Mouse (Mus musculus) intestine, embryonic 15.5 days (tissue): ENCODE results near the gene Ccdc40. TPM values are rescaled to one million over a fixed set of nuclear protein-coding genes. Genes with fewer than 3 reads are reported as not detected.
A peak's percentile ranks its signal among the peaks of the same experiment; 100 is the strongest.
"Not testable (repeated sequence)": the region's sequence is repeated elsewhere in the genome, so short reads cannot be mapped to it uniquely, and the experiment has no call there.

Source experiments
- ATAC-seq: fragments of 200-750 bp; cut with Nextera tagmentation; 2 replicates; pipeline ENCODE4 v1.8.0; 2017; ENCODE audit warnings: moderate TSS enrichment, moderate library complexity
- H3K27ac ChIP-seq: fragments of 300-500 bp; sonication (generic); 2 replicates; pipeline ENCODE4 v1.5.1; 2015; ENCODE audit warnings: mild to moderate bottlenecking, inconsistent platforms
- H3K27me3 ChIP-seq: fragments of 300-500 bp; sonication (generic); replicated peaks from 2 replicates; pipeline ENCODE4 v1.6.1; 2015; ENCODE audit warnings: inconsistent platforms
- H3K36me3 ChIP-seq: fragments of 300-500 bp; sonication (generic); 2 replicates; pipeline ENCODE4 v1.6.1; 2015; ENCODE audit warnings: inconsistent platforms
- H3K4me1 ChIP-seq: fragments of 300-500 bp; sonication (generic); replicated peaks from 2 replicates; pipeline ENCODE4 v1.6.1; 2015; ENCODE audit warnings: inconsistent platforms
- H3K4me2 ChIP-seq: fragments of 300-500 bp; sonication (generic); replicated peaks from 2 replicates; pipeline ENCODE4 v1.6.1; 2015; ENCODE audit warnings: mild to moderate bottlenecking, inconsistent platforms
- H3K4me3 ChIP-seq: fragments of 300-500 bp; sonication (generic); replicated peaks from 2 replicates; pipeline ENCODE4 v1.5.1; 2015; ENCODE audit warnings: inconsistent platforms
- H3K9ac ChIP-seq: fragments of 300-500 bp; sonication (generic); 2 replicates; pipeline ENCODE4 v1.6.1; 2015; ENCODE audit warnings: inconsistent platforms
- H3K9me3 ChIP-seq: fragments of 300-500 bp; sonication (generic); 2 replicates; pipeline ENCODE4 v1.6.1; 2016; ENCODE audit warnings: inconsistent platforms
- WGBS: fragments of 180-500 bp; shearing (Covaris S2); methylation state at CpG from one replicate; pipeline ENCODE4 v1.1.7; 2015; 5-methylcytosine and 5-hydroxymethylcytosine counted together
- polyA plus RNA-seq: library from polyadenylated mRNA; unstranded; fragments of >200 nt; fragmentation: Nextera tagmentation; extraction: Ambion mirVana; gene quantifications from 2 replicates; pipeline ENCODE4 v1.2.1, GENCODE M21; 2015

The Ccdc40 gene
- polyA plus RNA-seq, 1 experiment from 2014 or later: 2.6 TPM

DNA sequence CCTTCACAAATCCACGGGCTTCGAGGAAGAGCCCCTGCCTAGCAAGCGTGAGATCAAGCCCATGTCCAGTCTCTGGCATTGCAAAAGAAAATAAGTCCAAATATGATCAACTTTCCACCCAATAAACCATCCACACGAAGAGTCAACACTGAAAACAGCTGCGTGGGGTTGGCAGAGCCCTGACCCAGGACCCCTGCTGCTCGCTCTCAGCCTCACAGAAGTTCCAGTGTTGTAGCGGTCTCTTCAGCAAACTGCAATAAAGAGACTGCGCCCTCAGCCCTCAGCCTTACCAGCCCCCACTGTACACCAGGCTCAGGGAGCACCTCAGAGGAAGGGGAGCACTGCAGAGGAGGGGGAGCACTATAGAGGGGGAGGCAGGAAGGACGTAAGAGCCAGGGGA lies 2.7 kb upstream of the Ccdc40 start:
- H3K9me3 ChIP-seq: no peaks in the 10 kb centered on the region
- H3K4me2 ChIP-seq: no peak overlapping the region
- peaks cover 32% of the 10 kb centered on the region for H3K4me1 ChIP-seq
- ATAC-seq: no peak
- H3K4me3 ChIP-seq: no peak overlapping the region
- no peak overlapping the region for H3K9ac ChIP-seq
- 0 out of 2 replicates have a peak, but pooled peaks cover 2% of the 10 kb centered on the region for H3K27me3 ChIP-seq
- no peak overlapping the region for H3K27ac ChIP-seq
- H3K36me3 ChIP-seq: no peaks in the 10 kb centered on the region
- 73% methylated on average over 9 of the region's 9 CpGs for WGBS

DNA sequence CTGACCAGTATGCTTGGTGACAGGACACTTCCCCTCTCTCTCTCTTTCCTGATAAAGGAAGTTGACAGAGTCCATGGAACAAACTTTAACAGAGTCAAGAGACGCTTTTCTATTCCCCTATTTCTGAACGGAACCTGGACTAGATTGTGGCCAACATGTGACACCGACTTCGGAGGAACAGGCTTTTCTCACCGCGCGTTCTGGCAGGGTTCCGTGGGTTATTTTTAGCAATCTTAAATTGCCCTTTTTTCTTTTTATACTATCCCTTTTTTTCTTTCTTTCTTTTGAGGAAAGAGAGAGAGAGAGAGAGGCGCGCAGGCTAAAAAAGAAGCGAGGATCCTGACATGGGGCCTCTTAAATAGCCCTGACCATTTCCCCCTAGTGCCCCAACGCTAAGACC lies 781 bp upstream of the Ccdc40 start:
- Histone ChIP-seq H3K9me3 (no peaks in the 10 kb centered on the region), H3K4me3 (peak overlapping the region; percentile 77), H3K27me3 (0 out of 2 replicates have a peak, but pooled peaks cover 2% of the 10 kb centered on the region), H3K27ac (0 out of 2 replicates have a peak overlapping the region, but pooled peaks have one; percentile 32), H3K4me1 (peaks cover 26% of the 10 kb centered on the region), H3K36me3 (no peaks in the 10 kb centered on the region), H3K4me2 (peak overlapping the region; percentile 99), H3K9ac (peak overlapping the region; percentile 73)
- under 1% methylated on average over 12 of the region's 12 CpGs for WGBS
- no peak for ATAC-seq

DNA sequence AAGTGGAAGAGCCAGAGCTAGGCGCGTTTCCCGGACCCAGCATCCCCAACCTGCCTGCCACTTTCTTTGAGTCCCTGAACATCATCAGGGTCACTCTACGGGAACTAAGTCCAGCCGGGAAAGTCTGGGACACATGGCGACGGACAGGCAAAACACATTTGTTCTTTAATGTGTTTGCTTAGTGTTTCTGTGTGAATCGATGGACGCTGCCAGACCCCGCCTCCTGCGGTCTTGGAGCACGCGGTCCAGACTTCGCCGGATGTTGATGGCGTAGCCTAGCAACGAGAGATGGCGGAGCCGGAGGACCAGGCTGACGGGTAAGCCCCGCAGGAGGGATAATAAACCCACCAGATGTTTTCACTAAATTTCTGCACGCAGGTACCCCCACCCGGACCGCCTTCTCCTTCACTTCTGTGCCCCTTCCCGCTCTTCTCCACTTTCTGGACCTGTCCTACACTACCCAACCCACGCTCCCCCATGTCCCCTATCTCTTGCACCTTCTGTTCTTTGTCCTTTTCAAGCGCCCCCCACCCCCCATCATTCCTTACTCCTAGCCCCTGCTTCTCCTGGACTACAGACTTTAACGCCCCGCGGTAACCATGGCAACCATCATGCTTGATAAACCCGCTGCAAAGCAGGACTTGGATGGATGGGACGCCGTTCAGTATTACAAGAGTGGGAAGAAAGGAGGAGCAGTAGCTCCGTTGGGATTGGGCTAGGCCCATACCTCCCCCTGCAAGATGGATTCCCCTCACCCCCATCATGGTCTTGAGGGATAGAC lies 664 bp downstream of the Ccdc40 start:
- Histone ChIP-seq H3K27me3 (0 out of 2 replicates have a peak, but pooled peaks cover 2% of the 10 kb centered on the region), H3K36me3 (no peaks in the 10 kb centered on the region), H3K9me3 (no peaks in the 10 kb centered on the region), H3K4me3 (peak overlapping the region; percentile 77), H3K4me2 (peak overlapping the region; percentile 99), H3K9ac (peak overlapping the region; percentile 73; the same call in 1 of the 2 replicates), H3K27ac (0 out of 2 replicates have a peak overlapping the region, but pooled peaks have one; percentile 32), H3K4me1 (peaks cover 16% of the 10 kb centered on the region)
- 2% methylated on average over 34 of the region's 34 CpGs for WGBS
- peak; percentile 82 for ATAC-seq

DNA sequence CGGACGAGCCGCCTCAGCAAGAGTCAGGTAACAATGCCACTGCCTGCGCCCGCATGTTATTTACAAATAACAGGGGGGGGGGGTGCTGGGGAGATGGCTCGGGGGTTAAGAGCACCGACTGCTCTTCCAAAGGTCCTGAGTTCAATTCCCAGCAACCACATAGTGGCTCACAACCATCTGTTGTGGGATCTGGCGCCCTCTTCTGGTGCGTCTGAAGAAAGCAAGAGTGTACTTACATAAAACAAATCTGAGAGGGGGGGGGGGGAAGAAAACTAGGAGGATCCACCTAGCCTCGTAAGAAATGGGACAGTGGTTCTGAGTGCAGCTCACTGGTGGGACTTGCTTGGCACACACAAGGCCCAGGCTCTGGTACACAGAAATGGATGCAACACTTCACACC lies 6.4 kb downstream of the Ccdc40 start:
- 92% methylated on average over 10 of the region's 10 CpGs for WGBS
- no peak for ATAC-seq
- H3K27ac ChIP-seq: no peak overlapping the region

DNA sequence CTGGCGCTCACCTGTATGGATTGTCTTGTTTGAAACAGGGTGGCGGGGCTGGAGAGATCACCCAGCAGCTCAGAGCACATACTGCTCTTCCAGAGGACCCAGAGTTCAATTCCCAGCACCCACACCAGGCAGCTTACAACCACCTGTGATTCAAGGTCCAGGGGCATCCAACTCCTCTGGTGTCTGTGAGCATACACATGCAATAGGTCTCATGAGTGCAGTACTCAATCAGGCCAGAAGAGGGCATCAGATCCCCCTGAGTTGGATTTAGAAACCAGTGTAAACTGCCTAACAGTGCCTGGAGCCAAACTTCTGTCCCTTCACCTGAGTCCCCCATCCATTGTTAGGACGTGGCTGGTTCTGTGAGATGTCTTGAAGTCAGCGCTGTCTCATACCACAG lies 7.2 kb downstream of the Ccdc40 start:
- H3K36me3 ChIP-seq: no peaks in the 10 kb centered on the region
- H3K27me3 ChIP-seq: no peaks in the 10 kb centered on the region
- no peak overlapping the region for H3K27ac ChIP-seq
- no peaks in the 10 kb centered on the region for H3K9me3 ChIP-seq
- WGBS: 87% methylated on average over 4 of the region's 4 CpGs
- no peak for ATAC-seq
- no peak overlapping the region for H3K9ac ChIP-seq
- 0 out of 2 replicates have a peak, but pooled peaks cover 9% of the 10 kb centered on the region for H3K4me1 ChIP-seq
- no peak overlapping the region for H3K4me3 ChIP-seq
- no peak overlapping the region for H3K4me2 ChIP-seq

More for the DNA sequence above, 6.4 kb downstream of the Ccdc40 start:
- Histone ChIP-seq H3K4me3 (no peak overlapping the region), H3K4me2 (no peak overlapping the region), H3K9ac (no peak overlapping the region), H3K4me1 (0 out of 2 replicates have a peak, but pooled peaks cover 9% of the 10 kb centered on the region), H3K36me3 (no peaks in the 10 kb centered on the region), H3K9me3 (no peaks in the 10 kb centered on the region), H3K27me3 (no peaks in the 10 kb centered on the region)

DNA sequence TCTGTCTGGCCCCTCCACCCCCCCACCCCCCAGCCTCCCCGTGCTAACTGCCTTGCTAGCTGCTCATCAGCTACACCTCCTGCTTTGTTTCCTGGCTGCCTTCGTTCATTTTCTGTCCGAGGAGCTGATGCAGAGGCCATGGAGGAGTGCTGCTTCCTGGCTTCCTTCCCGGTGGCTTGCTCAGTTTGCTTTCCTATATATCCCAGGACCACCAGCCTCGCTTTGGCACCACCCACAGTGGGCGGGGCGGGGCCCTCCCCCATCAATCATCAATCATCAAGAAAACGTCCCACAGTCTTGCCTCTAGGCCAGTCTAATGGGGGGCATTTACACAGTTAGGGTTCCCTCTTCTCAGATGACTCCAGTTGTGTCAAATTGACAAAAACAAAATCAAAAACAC lies 8.0 kb downstream of the Ccdc40 start:
- H3K4me2 ChIP-seq: no peak overlapping the region
- no peaks in the 10 kb centered on the region for H3K27me3 ChIP-seq
- no peak overlapping the region for H3K4me3 ChIP-seq
- no peak overlapping the region for H3K27ac ChIP-seq
- no peaks in the 10 kb centered on the region for H3K9me3 ChIP-seq
- ATAC-seq: no peak
- H3K36me3 ChIP-seq: no peaks in the 10 kb centered on the region
- H3K9ac ChIP-seq: no peak overlapping the region
- 0 out of 2 replicates have a peak, but pooled peaks cover 9% of the 10 kb centered on the region for H3K4me1 ChIP-seq
- WGBS: 25% methylated on average over 8 of the region's 8 CpGs

DNA sequence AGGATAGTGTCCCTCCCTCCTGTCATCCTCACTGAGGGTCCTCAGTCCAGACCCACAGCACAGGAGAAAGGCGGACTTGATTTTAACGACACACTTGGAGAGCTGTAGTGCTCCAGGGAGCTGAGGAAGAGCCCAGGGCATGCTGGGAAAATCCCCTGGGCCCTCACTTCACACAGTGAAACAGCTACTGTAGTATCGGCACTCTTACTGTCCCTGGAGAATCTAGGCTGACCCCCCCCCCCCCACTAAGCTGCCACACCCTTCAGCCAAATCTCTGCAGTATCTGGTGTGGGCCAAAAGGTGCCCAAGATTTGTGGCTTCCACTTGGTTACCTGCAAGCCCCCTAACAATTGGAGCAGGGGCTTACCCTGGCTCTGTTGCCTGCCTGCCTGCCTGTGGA lies 8.6 kb downstream of the Ccdc40 start:
- WGBS: 69% methylated on average over 3 of the region's 3 CpGs
- H3K4me1 ChIP-seq: 0 out of 2 replicates have a peak, but pooled peaks cover 9% of the 10 kb centered on the region
- no peak overlapping the region for H3K27ac ChIP-seq
- H3K9me3 ChIP-seq: no peaks in the 10 kb centered on the region
- H3K4me2 ChIP-seq: no peak overlapping the region
- no peaks in the 10 kb centered on the region for H3K36me3 ChIP-seq
- no peak overlapping the region for H3K9ac ChIP-seq
- no peaks in the 10 kb centered on the region for H3K27me3 ChIP-seq
- ATAC-seq: no peak
- no peak overlapping the region for H3K4me3 ChIP-seq

DNA sequence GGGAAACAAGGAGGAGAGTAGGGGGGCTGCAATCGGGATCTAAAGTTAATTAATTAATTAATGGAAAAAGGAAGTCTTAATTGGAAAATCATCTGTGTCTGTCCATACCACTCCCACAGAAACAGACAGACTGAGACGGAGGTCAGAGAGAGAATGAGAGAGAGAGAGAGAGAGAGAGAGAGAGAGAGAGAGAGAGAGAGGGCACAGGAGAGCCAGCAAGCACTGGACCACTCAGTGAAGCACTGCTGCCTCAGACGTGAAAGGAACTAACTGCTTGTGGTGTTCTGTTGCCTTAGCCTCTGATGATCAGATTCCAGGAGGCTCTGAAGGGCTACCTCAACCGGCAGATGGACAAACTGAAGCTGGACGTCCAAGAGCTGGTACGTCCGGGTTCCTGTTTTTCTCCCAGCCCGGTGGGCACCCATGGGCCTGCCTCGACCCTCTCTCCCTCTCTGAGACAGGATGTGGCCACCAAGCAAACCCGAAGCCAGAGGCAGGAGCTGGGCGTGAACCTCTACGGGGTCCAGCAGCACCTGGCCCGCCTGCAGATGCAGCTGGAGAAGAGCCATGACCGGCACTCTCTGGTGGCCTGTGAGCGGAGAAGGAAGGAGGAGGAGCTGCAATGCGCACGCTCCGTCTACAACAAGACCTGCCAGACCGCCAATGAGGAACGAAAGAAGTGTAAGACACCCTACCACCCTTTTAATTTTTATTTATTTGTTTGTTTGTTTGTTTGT lies 9.4 kb downstream of the Ccdc40 start:
- Histone ChIP-seq H3K4me3 (peak overlapping the region; percentile 35), H3K4me1 (0 out of 2 replicates have a peak, but pooled peaks cover 9% of the 10 kb centered on the region), H3K4me2 (peak overlapping the region; percentile 77), H3K36me3 (no peaks in the 10 kb centered on the region), H3K27ac (0 out of 2 replicates have a peak overlapping the region, but pooled peaks have one; percentile 32), H3K27me3 (no peaks in the 10 kb centered on the region), H3K9ac (peak overlapping the region; percentile 49), H3K9me3 (no peaks in the 10 kb centered on the region)
- peak; percentile 85 for ATAC-seq
- WGBS: 23% methylated on average over 20 of the region's 20 CpGs

DNA sequence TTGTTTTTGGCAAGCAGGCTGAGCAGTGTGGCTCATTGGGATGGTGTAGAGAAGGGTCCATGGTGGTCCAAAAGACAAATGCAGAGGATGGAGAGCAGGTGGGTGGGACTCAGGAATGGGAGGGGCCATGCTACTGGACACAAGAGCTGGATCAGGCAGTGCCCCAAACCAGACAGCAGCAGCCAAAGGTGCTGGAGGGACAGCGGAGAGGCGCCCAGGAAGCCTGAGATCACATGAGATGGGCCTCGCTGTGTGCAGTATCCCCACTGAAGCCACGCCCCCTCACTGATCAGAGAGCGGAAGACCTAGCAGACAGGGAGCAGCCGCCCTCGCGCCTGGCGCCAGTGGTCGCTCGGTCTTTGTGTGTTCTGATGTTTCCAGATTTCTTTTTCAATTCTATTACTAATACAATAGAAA lies 9.9 kb downstream of the Ccdc40 start:
- peak; percentile 90 for ATAC-seq
- no peak overlapping the region for H3K9ac ChIP-seq
- peak overlapping the region; percentile 77 for H3K4me2 ChIP-seq
- 0 out of 2 replicates have a peak overlapping the region, but pooled peaks have one; percentile 32 for H3K27ac ChIP-seq
- H3K27me3 ChIP-seq: no peaks in the 10 kb centered on the region
- WGBS: 8% methylated on average over 11 of the region's 11 CpGs
- peak overlapping the region; percentile 35 for H3K4me3 ChIP-seq
- H3K9me3 ChIP-seq: no peaks in the 10 kb centered on the region
- H3K36me3 ChIP-seq: no peaks in the 10 kb centered on the region
- H3K4me1 ChIP-seq: 0 out of 2 replicates have a peak, but pooled peaks cover 9% of the 10 kb centered on the region

DNA sequence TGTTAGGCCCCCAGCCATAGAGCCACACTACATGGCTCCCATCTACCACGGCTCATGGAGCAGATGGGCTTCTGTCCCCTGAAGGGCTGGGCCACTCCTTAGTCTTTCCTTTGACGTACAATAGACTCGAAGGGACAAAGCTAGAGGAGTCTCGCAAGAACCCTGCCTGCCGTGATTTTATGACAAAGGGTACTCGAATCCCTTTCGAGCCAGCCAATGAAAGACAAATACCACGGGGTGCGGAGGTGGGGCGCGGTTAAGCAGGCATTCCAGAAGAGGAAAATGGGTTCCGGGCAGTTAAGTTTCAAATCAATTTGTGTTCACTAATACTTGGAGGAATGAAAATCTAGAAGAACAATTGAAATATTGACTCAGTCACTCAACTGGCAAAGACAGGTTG lies 11.1 kb downstream of the Ccdc40 start:
- Histone ChIP-seq H3K9ac (no peak overlapping the region), H3K4me3 (no peak overlapping the region), H3K36me3 (no peaks in the 10 kb centered on the region), H3K4me2 (no peak overlapping the region), H3K27ac (no peak overlapping the region), H3K4me1 (0 out of 2 replicates have a peak, but pooled peaks cover 9% of the 10 kb centered on the region), H3K9me3 (no peaks in the 10 kb centered on the region), H3K27me3 (no peaks in the 10 kb centered on the region)
- no peak for ATAC-seq
- WGBS: 92% methylated on average over 12 of the region's 12 CpGs

DNA sequence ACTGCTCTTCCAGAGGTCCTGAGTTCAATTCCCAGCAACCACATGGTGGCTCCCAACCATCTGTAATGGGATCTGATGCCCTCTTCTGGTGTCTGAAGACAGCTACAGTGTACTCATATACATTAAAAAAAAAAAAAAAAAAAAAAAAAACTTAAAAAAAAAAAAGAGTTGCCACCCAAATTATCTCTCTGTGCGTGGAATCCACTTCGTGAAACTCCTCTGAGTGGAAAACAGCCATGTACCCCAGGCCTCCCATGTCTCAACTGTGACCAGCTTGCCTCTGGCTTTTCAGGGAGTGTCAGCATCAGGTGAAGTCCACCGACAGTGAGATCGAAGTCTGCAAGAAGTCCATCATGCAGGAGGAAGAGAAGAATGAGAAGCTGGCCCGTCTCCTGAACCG lies 17.2 kb downstream of the Ccdc40 start:
- not testable (repeated sequence) for H3K4me1 ChIP-seq, H3K9me3 ChIP-seq, H3K9ac ChIP-seq, H3K4me2 ChIP-seq, H3K27ac ChIP-seq, H3K27me3 ChIP-seq, ATAC-seq, H3K4me3 ChIP-seq, H3K36me3 ChIP-seq
- 90% methylated on average over 6 of the region's 6 CpGs for WGBS

DNA sequence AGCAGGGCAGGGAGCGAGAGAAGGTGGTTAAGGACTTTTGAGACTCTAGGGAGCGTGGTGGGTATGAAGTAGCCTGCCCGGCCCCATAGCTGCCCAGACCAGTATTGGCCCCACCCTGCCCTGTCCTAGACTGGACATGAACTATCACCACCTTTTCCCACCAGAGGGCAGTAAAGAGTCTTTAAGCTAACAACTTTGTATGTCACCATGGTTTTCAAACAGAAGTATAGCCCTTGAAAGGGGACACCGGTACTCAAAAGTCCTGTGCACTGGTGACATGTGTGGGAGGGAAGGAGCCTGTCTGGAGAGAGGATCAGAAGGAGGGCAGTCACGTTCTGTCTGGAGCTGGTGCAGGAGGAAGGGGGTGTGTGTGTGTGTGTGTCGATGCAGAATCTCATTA lies 20.6 kb downstream of the Ccdc40 start:
- peaks cover 15% of the 10 kb centered on the region for H3K4me1 ChIP-seq
- no peak overlapping the region for H3K27ac ChIP-seq
- peak; percentile 69 for ATAC-seq
- no peak overlapping the region for H3K4me2 ChIP-seq
- no peaks in the 10 kb centered on the region for H3K27me3 ChIP-seq
- no peaks in the 10 kb centered on the region for H3K36me3 ChIP-seq
- no peak overlapping the region for H3K9ac ChIP-seq
- no peaks in the 10 kb centered on the region for H3K9me3 ChIP-seq
- H3K4me3 ChIP-seq: no peak overlapping the region
- WGBS: 31% methylated on average over 6 of the region's 6 CpGs
